Mouse (Mus musculus) testis, postnatal 10 days (tissue): ENCODE data around the gene Kcnh7.
A peak's percentile ranks its signal among the peaks of the same experiment; 100 is the strongest.

Experiments used
- DNase-seq: peaks from one replicate; pipeline ENCODE4 v3.0.0; 2021; ENCODE audit warnings: low spot score

Kcnh7 gene

GRCm38 (mm10) chr2:62646014-62646645 is 538.0 kb downstream of the Kcnh7 start, which contains the start of gene Ifih1:
Gene Ifih1, minus strand, starts transcription at chr2:62646255.
- peak; percentile 77 for DNase-seq

GRCm38 (mm10) chr2:62645475-62645874 is 538.6 kb downstream of the Kcnh7 start:
- DNase-seq, result peak; percentile 49

GRCm38 (mm10) chr2:62644891-62645290 is 539.2 kb downstream of the Kcnh7 start:
- DNase-seq, result no peak
